Mouse (Mus musculus) mesoderm, embryonic 11.5 days (tissue): ENCODE data around the gene Tmem145.
"Not testable (repeated sequence)": the region's sequence is repeated elsewhere in the genome, so short reads cannot be mapped to it uniquely, and the experiment has no call there.

ENCODE experiments used
- DNase-seq: peaks from one replicate; pipeline ENCODE4 v3.0.0-alpha.2; 2012; ENCODE audit warnings: low read depth, low spot score

The Tmem145 gene

GRCm38 (mm10) chr7:25305956-25306613 lies at the start of gene Tmem145:
Tmem145 (plus strand) TSS chr7:25306106.
- DNase-seq, result peak; percentile 89

GRCm38 (mm10) chr7:25261896-25262295 lies 44.0 kb upstream of the Tmem145 start:
- DNase-seq, result no peak

DNA sequence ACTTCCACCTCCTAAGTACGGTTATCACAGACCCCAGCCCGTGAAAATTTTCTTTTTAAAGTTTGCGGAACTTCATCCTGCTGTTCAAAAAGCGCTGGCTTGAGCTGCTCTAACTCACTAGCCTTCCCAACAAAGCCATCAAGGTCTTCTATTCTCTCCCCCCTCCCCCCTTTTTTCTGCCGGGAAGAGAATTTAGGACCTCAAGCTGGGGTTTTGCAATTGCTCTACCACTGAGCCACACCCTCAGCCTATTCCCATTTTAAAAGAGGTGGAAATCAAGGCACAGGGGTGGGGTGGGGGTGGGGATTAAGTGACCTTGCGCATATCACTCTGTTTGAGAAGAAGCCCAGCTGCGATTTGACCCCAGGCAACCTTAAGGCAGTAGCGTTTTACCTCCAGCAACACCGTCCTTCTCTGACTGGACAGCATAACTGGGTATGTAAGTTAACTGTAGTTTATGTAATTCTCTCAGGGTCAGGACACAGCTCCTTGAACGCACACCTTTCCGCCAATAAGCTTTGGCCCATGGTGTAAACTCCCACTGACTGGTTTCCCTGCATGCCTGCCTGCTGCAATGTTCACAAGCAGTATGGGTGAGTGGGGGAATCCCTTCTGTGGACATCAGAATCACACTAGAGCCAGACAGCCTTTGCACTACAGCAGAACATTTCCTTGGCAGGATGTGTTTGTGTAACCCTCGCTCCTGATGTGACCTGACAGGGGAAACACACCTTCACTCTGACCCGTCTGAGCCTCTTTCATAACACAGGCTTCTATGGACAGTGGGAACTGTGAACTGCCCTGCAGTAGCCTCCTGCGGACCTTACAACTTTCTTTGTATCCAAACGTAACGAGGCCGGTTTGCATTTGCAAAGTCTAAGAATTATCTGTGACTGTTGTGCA lies 41.7 kb upstream of the Tmem145 start:
- no peak for DNase-seq

DNA sequence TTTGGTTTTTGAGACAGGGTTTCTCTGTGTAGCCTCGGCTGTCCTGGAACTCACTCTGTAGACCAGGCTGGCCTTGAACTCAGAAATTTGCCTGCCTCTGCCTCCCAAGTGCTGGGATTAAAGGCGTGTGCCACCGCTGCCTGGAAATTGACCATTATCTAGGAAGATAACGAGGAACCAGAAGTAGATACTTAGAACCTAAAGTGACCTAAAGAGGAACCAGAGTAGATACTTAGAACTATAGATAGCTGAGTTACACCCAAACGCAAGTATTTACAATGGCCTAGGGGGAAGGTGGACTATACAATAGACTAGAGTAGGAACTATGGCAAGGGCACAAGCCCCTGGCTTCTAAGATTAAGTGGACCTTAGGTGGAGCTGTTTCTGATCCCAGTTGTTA lies 40.2 kb upstream of the Tmem145 start:
- DNase-seq, result not testable (repeated sequence)

- no peak for DNase-seq
These were observed 39.5 kb upstream of the Tmem145 start for GRCm38 (mm10) chr7:25266180-25266962.

GRCm38 (mm10) chr7:25267301-25267750 lies 38.6 kb upstream of the Tmem145 start, which contains the start of gene Cic:
Cic (plus strand) TSS chr7:25267704.
- DNase-seq, result peak; percentile 99

GRCm38 (mm10) chr7:25267751-25268463 lies 38.0 kb upstream of the Tmem145 start:
- DNase-seq, result peak; percentile 100

- no peak for DNase-seq
These were observed 37.3 kb upstream of the Tmem145 start for GRCm38 (mm10) chr7:25268588-25268987.

DNA sequence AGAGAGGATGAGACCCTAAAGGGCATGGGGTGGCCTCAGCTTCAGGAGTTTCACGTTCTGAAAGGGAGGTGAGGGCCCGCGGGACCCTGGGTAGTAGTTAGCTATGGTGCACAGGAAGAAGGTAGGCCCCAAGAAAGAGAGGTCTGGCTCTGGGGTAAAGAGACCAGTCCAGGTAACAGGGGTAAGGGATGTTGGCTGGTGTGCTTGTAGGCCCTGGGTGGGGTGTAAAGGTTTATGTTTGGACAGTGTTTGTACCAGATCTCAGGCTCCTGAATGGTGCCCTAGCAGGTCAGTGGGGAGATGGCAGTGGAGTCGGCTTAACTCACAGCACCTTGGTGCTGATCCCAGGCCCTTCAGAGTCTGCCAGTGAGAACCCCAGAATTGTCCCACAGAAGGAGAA lies 36.9 kb upstream of the Tmem145 start:
- DNase-seq, result no peak

- DNase-seq, result no peak
These were observed 36.2 kb upstream of the Tmem145 start for GRCm38 (mm10) chr7:25269545-25270271.

- no peak for DNase-seq
These were observed 35.0 kb upstream of the Tmem145 start for GRCm38 (mm10) chr7:25270652-25271633.

DNA sequence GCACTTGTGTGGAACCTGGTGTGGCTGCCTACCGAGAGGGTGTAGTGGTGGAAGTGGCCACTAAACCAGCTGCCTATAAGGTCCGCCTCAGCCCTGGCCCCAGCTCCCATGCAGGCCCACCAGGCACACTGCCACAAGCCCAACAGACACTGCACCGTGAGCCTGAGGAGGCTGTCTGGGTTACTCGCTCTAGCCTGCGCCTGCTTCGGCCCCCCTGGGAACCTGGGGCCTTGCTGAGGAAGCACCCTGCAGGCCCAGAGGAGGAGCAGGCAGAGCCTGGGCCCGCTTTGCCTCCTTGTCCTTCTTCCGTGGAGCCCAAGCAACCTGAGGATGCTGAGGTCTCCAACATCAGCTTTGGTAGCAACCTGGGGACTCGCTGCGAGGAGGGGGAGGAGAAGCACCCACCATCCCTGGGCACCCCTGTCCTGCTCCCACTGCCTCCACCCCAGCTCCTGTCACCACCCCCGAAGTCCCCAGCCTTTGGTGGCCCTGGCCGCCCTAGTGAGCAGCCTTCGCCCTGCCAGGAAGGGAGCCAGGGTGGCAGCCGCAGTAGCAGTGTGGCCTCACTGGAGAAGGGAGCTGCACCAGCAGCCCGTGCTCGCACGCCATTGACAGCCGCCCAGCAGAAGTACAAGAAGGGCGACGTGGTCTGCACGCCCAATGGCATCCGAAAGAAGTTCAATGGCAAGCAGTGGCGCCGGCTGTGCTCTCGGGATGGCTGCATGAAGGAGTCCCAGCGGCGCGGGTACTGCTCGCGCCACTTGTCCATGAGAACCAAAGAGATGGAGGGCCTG lies 34.1 kb upstream of the Tmem145 start:
- DNase-seq, result no peak

GRCm38 (mm10) chr7:25272445-25273258 lies 33.3 kb upstream of the Tmem145 start:
- no peak for DNase-seq

GRCm38 (mm10) chr7:25273259-25274241 lies 32.4 kb upstream of the Tmem145 start:
- DNase-seq, result no peak

GRCm38 (mm10) chr7:25274571-25274970 lies 31.3 kb upstream of the Tmem145 start:
- no peak for DNase-seq

GRCm38 (mm10) chr7:25274996-25275395 lies 30.9 kb upstream of the Tmem145 start:
- no peak for DNase-seq
